Mouse (Mus musculus): ENCODE data around the gene Inhbe. TPM values are rescaled to one million over a fixed set of nuclear protein-coding genes. Genes with fewer than 3 reads are reported as not detected.
A peak's percentile ranks its signal among the peaks of the same experiment; 100 is the strongest.

The Inhbe gene
- total and polyA plus RNA-seq, 2 experiments from 2014 or later, result not detected

- Histone ChIP-seq H3K9ac (replicated peaks; ENCODE audit: low read length) (no peak overlapping the region), H3K4me1 (ENCODE audit: insufficient read depth, low read length) (no peaks in the 10 kb centered on the region), H3K9me3 (ENCODE audit: low read length) (no peaks in the 10 kb centered on the region), H3K27me3 (ENCODE audit: insufficient read depth, low read length) (no peaks in the 10 kb centered on the region; the same call in 1 of the 2 replicates), H3K27ac (no peak overlapping the region), H3K4me3 (ENCODE audit: low read length) (no peak overlapping the region), H3K4me2 (ENCODE audit: low read depth, low read length) (no peak overlapping the region), H3K36me3 (ENCODE audit: insufficient read depth, low read length) (no peaks in the 10 kb centered on the region)
- DNase-seq (ENCODE audit: low spot score) (no peak), ATAC-seq (no peak)
- no peak for TF ChIP-seq CTCF (IDR thresholded peaks at IDR 0.05; ENCODE audit: low read depth)
- 86% methylated on average over 11 of the region's 11 CpGs for WGBS
Observed at GRCm38 (mm10) chr10:127352766-127353165, 1.4 kb downstream of the Inhbe start.

DNA sequence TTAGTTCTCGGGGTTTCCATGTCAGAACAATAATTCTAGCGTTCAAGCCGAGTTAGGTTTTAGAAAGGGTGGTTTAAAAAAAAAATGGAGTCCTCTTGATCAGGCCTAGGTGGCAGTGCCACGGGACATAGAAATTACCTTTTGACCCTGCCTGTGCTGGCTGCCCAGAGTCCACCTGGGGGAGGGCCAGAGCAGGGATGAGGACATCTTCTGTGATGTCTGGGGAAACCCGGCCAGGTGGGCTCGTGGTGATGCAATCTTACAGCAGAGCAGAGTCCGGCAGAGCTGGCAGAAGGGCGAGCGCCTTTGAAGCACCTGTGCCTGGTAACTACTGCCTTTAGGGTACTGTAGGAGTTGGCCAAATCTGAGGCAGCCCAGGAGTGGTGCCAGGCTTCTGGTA, 2.0 kb downstream of the Inhbe start:
- Histone ChIP-seq H3K27me3 (ENCODE audit: insufficient read depth, low read length) (no peaks in the 10 kb centered on the region; the same call in 1 of the 2 replicates), H3K4me2 (ENCODE audit: low read depth, low read length) (no peak overlapping the region), H3K9ac (replicated peaks; ENCODE audit: low read length) (no peak overlapping the region), H3K27ac (no peak overlapping the region), H3K9me3 (ENCODE audit: low read length) (no peaks in the 10 kb centered on the region), H3K4me1 (ENCODE audit: insufficient read depth, low read length) (no peaks in the 10 kb centered on the region), H3K36me3 (ENCODE audit: insufficient read depth, low read length) (no peaks in the 10 kb centered on the region), H3K4me3 (ENCODE audit: low read length) (no peak overlapping the region)
- DNase-seq (ENCODE audit: low spot score) (no peak), ATAC-seq (no peak)
- WGBS, result 90% methylated on average over 9 of the region's 9 CpGs
- TF ChIP-seq CTCF (IDR thresholded peaks at IDR 0.05; ENCODE audit: low read depth), result no peak

GRCm38 (mm10) chr10:127351719-127352118, 2.5 kb downstream of the Inhbe start:
- Histone ChIP-seq H3K9ac (replicated peaks; ENCODE audit: low read length) (no peak overlapping the region), H3K27me3 (ENCODE audit: insufficient read depth, low read length) (no peaks in the 10 kb centered on the region; the same call in 1 of the 2 replicates), H3K4me1 (ENCODE audit: insufficient read depth, low read length) (no peaks in the 10 kb centered on the region), H3K9me3 (ENCODE audit: low read length) (no peaks in the 10 kb centered on the region), H3K27ac (no peak overlapping the region), H3K4me2 (ENCODE audit: low read depth, low read length) (no peak overlapping the region), H3K4me3 (ENCODE audit: low read length) (no peak overlapping the region), H3K36me3 (ENCODE audit: insufficient read depth, low read length) (no peaks in the 10 kb centered on the region)
- DNase-seq (ENCODE audit: low spot score) (no peak), ATAC-seq (no peak)
- WGBS, result 78% methylated on average over 8 of the region's 8 CpGs
- TF ChIP-seq CTCF (IDR thresholded peaks at IDR 0.05; ENCODE audit: low read depth), result no peak

DNA sequence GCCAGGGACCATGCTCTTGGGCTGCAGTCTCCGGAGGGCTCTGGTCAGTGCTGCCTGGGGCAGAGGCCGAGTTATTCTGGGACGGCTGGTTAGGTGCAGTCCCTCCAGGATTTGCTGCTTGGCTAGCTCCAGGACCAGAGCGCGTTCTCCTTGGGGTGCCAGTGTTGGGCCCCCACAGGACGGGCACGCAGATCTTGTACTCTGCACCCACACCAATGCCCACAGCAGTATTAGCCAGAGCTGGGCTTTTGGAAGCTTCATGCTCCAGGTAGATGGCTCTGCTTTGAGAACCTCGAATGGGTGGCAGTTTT, 3.0 kb downstream of the Inhbe start:
- no peak for ATAC-seq
- no peak for DNase-seq (ENCODE audit: low spot score)
- H3K4me3 ChIP-seq (ENCODE audit: low read length), result no peak overlapping the region
- H3K4me1 ChIP-seq (ENCODE audit: insufficient read depth, low read length), result no peaks in the 10 kb centered on the region
- H3K36me3 ChIP-seq (ENCODE audit: insufficient read depth, low read length), result no peaks in the 10 kb centered on the region
- H3K27ac ChIP-seq, result no peak overlapping the region
- H3K9ac ChIP-seq (replicated peaks; ENCODE audit: low read length), result no peak overlapping the region
- H3K27me3 ChIP-seq (ENCODE audit: insufficient read depth, low read length), result no peaks in the 10 kb centered on the region; the same call in 1 of the 2 replicates
- 86% methylated on average over 8 of the region's 8 CpGs for WGBS
- H3K4me2 ChIP-seq (ENCODE audit: low read depth, low read length), result no peak overlapping the region
- no peaks in the 10 kb centered on the region for H3K9me3 ChIP-seq (ENCODE audit: low read length)
- TF ChIP-seq CTCF (IDR thresholded peaks at IDR 0.05; ENCODE audit: low read depth), result no peak

GRCm38 (mm10) chr10:127350594-127351284, 3.5 kb downstream of the Inhbe start:
- no peaks in the 10 kb centered on the region; the same call in 1 of the 2 replicates for H3K27me3 ChIP-seq (ENCODE audit: insufficient read depth, low read length)
- peak overlapping the region; percentile 48 for H3K4me2 ChIP-seq (ENCODE audit: low read depth, low read length)
- H3K4me1 ChIP-seq (ENCODE audit: insufficient read depth, low read length), result no peaks in the 10 kb centered on the region
- peak; percentile 87 for TF ChIP-seq CTCF (IDR thresholded peaks at IDR 0.05; ENCODE audit: low read depth)
- 11% methylated on average over 24 of the region's 24 CpGs for WGBS
- no peak overlapping the region for H3K9ac ChIP-seq (replicated peaks; ENCODE audit: low read length)
- no peaks in the 10 kb centered on the region for H3K9me3 ChIP-seq (ENCODE audit: low read length)
- DNase-seq (ENCODE audit: low spot score), result peak; percentile 77
- peak; percentile 67; the same call in 1 of the 2 replicates for ATAC-seq
- no peak overlapping the region for H3K27ac ChIP-seq
- peak overlapping the region; percentile 14; the same call in 1 of the 2 replicates for H3K4me3 ChIP-seq (ENCODE audit: low read length)
- H3K36me3 ChIP-seq (ENCODE audit: insufficient read depth, low read length), result no peaks in the 10 kb centered on the region

GRCm38 (mm10) chr10:127349810-127350209, 4.4 kb downstream of the Inhbe start:
- WGBS, result 77% methylated on average over 8 of the region's 8 CpGs
- H3K27me3 ChIP-seq (ENCODE audit: insufficient read depth, low read length), result no peaks in the 10 kb centered on the region
- no peak for TF ChIP-seq CTCF (IDR thresholded peaks at IDR 0.05; ENCODE audit: low read depth)
- no peak for ATAC-seq
- H3K36me3 ChIP-seq (ENCODE audit: insufficient read depth, low read length), result no peaks in the 10 kb centered on the region
- H3K4me3 ChIP-seq (ENCODE audit: low read length), result no peak overlapping the region
- no peak overlapping the region for H3K27ac ChIP-seq
- H3K9ac ChIP-seq (replicated peaks; ENCODE audit: low read length), result no peak overlapping the region
- DNase-seq (ENCODE audit: low spot score), result no peak
- H3K4me2 ChIP-seq (ENCODE audit: low read depth, low read length), result no peak overlapping the region
- H3K4me1 ChIP-seq (ENCODE audit: insufficient read depth, low read length), result no peaks in the 10 kb centered on the region
- H3K9me3 ChIP-seq (ENCODE audit: low read length), result no peaks in the 10 kb centered on the region

DNA sequence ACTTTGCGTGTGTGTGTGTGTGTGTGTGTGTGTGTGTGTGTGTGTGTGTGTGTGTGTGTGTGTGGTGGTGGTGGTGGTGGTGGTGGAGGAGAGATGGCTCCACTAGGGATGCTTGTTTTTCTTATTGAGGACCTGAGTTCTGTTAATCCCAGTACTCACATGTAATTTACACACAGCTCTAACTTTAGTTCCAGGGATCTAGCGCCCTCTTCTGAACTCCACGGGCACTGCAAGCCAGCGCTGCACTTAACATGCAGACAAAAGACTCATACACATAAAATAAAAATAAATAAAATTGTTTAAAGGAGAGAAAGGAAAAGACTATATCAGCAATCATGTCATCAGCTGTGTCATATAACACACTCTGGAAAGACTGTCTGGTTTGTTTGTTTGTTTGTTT, 5.3 kb downstream of the Inhbe start:
- H3K9ac ChIP-seq (replicated peaks; ENCODE audit: low read length), result no peak overlapping the region
- no peak overlapping the region for H3K4me2 ChIP-seq (ENCODE audit: low read depth, low read length)
- no peaks in the 10 kb centered on the region for H3K27me3 ChIP-seq (ENCODE audit: insufficient read depth, low read length)
- no peak overlapping the region for H3K4me3 ChIP-seq (ENCODE audit: low read length)
- no peak overlapping the region for H3K27ac ChIP-seq
- H3K4me1 ChIP-seq (ENCODE audit: insufficient read depth, low read length), result no peaks in the 10 kb centered on the region
- DNase-seq (ENCODE audit: low spot score) (no peak), ATAC-seq (no peak)
- TF ChIP-seq CTCF (IDR thresholded peaks at IDR 0.05; ENCODE audit: low read depth), result peak; percentile 34
- H3K9me3 ChIP-seq (ENCODE audit: low read length), result no peaks in the 10 kb centered on the region
- no peaks in the 10 kb centered on the region for H3K36me3 ChIP-seq (ENCODE audit: insufficient read depth, low read length)
- 69% methylated on average over 4 of the region's 4 CpGs for WGBS

All from hindbrain, postnatal 0 days (tissue).